Comparison of ENCODE assay signal across 17 mouse cellular contexts in the genomic region with DNA sequence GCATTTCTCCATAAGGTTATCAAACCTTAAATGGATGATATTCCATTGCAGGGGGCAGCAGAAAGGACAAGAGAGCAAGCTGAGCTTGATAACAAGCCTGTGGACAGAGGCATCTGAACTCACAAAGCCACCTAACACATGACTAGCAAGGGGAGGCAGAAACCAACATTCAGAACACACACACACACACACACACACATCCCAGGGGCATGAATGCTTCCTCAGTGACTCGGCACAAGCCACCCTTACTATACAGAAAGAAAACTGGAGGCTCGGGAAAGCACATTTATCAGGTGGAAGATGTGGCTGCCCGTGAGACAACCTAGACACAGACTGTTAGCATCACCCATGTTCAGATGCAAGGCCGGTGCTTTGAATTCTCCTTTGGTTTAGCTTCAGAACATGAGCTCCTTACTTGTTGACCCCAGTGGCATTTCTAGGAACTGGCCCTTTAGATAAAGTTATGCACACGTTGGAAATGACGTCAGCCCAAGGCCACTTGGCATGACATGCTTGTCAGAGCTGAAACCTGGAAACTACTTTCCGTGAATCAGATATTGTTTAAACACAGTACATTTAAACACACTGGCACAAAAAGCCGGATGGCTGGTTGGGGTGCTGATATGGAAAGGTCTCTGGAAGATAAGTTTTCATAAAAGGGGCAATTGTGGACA. TPM values are rescaled to one million over a fixed set of nuclear protein-coding genes. Genes with fewer than 3 reads are reported as not detected.
DNase-seq lines count a peak whose midpoint lies in the region; ATAC-seq and TF ChIP-seq lines count a peak whose summit lies in the region.
"Had no signal": no experiment of that assay in that cellular context is flagged by ENCODE, and none has a peak within 500 bp of the region (broad histone marks: within the 10 kb centered on the region; RNA-seq: fewer than 3 reads in every experiment).

No protein-coding gene starts in this region.

- H3K27me3 ChIP-seq in MEL (ENCODE audit: control insufficient read depth in 1 of 2, insufficient read depth in 2 of 2, low read length in 2 of 2), result no peaks in the 10 kb centered on the region
- no peaks in the 10 kb centered on the region for H3K27me3 ChIP-seq in liver, embryonic 16.5 days (ENCODE audit: control insufficient read depth, insufficient read depth, low read depth, low read length)
- no peaks in the 10 kb centered on the region for H3K27me3 ChIP-seq in forebrain, embryonic 15.5 days
- H3K27me3 ChIP-seq: hindbrain, embryonic 13.5 days; limb, embryonic 12.5 days had no signal

- H3K9ac ChIP-seq in MEL (ENCODE audit: control insufficient read depth, low read depth, low read length, poor library complexity, severe bottlenecking), result no peak overlapping the region
- H3K9ac ChIP-seq in liver, embryonic 16.5 days (ENCODE audit: low read depth, low read length), result no peak overlapping the region
- H3K9ac ChIP-seq in forebrain, embryonic 15.5 days (replicated peaks), result no peak overlapping the region
- H3K9ac ChIP-seq: hindbrain, embryonic 13.5 days; limb, embryonic 12.5 days had no signal

- no peak for TF ChIP-seq EP300 in MEL (IDR thresholded peaks at IDR 0.05; ENCODE audit: low read depth in 1 of 2, low read length in 2 of 2)

- WGBS in liver, embryonic 16.5 days (ENCODE audit: insufficient replicate concordance), result 27% methylated on average over 8 of the region's 8 CpGs
- WGBS in forebrain, embryonic 15.5 days, result 83% methylated on average over 8 of the region's 8 CpGs

- ATAC-seq in common myeloid progenitor, adult 5-6 weeks (replicated peaks; ENCODE audit: low read depth, poor library complexity, severe bottlenecking), result peak; percentile 50
- 0 out of 2 replicates have a peak, but pooled peaks have one; percentile 37 for ATAC-seq in liver, embryonic 16.5 days (ENCODE audit: low read depth)
- ATAC-seq in forebrain, embryonic 15.5 days (replicated peaks), result no peak
- ATAC-seq: forebrain, embryonic 14.5 days had no signal

- peak; percentile 86 for DNase-seq in 416B (ENCODE audit: low read depth)
- DNase-seq in MEL (ENCODE audit: low read depth, low spot score), result peak; percentile 45
- no peak for DNase-seq in cerebellum, postnatal 14 days
- DNase-seq in thymus, postnatal 25 days, result no peak
- DNase-seq: cerebellum, adult 2 months; embryo, embryonic 11 days; heart, adult 18-20 months; kidney, adult 18-20 months; kidney, postnatal 36 days; layer of hippocampus, postnatal 36 days; retina, postnatal 1 day had no signal

- TF ChIP-seq POLR2A in MEL (IDR thresholded peaks at IDR 0.05; ENCODE audit: control insufficient read depth in 1 of 2, insufficient read depth in 1 of 2, low read depth in 1 of 2, low read length in 2 of 2, poor library complexity in 1 of 2), result no peak

- no peaks in the 10 kb centered on the region for H3K9me3 ChIP-seq in MEL (replicated peaks; ENCODE audit: insufficient read depth, low read length)
- H3K9me3 ChIP-seq in liver, embryonic 16.5 days (replicated peaks; ENCODE audit: control insufficient read depth, low read length), result no peaks in the 10 kb centered on the region
- no peaks in the 10 kb centered on the region for H3K9me3 ChIP-seq in forebrain, embryonic 15.5 days
- H3K9me3 ChIP-seq: hindbrain, embryonic 13.5 days; limb, embryonic 12.5 days had no signal

- H3K4me3 ChIP-seq in MEL (ENCODE audit: control insufficient read depth in 1 of 2, insufficient read depth in 1 of 2, low read depth in 2 of 2, low read length in 2 of 2), result no peak overlapping the region
- H3K4me3 ChIP-seq in liver, embryonic 16.5 days (ENCODE audit: low read depth, low read length), result no peak overlapping the region
- no peak overlapping the region for H3K4me3 ChIP-seq in forebrain, embryonic 15.5 days
- H3K4me3 ChIP-seq: hindbrain, embryonic 13.5 days; limb, embryonic 12.5 days had no signal

- H3K4me1 ChIP-seq in MEL (ENCODE audit: control insufficient read depth in 1 of 2, insufficient read depth in 2 of 2, low read length in 2 of 2), result peaks cover 15 to 19% of the 10 kb centered on the region in 2 experiments
- peaks cover 9% of the 10 kb centered on the region for H3K4me1 ChIP-seq in liver, embryonic 16.5 days (ENCODE audit: control insufficient read depth, low read depth, low read length)
- H3K4me1 ChIP-seq in forebrain, embryonic 15.5 days, result peaks cover 7% of the 10 kb centered on the region

- H3K36me3 ChIP-seq in MEL (ENCODE audit: control insufficient read depth in 1 of 2, insufficient read depth in 2 of 2, low read length in 2 of 2), result peaks cover 0 to 16% of the 10 kb centered on the region in 2 experiments; a peak in 2 of 4 replicates
- H3K36me3 ChIP-seq in liver, embryonic 16.5 days (ENCODE audit: control insufficient read depth, insufficient read depth), result no peaks in the 10 kb centered on the region
- H3K36me3 ChIP-seq in forebrain, embryonic 15.5 days, result no peaks in the 10 kb centered on the region

- H3K27ac ChIP-seq in MEL (ENCODE audit: control insufficient read depth, low read depth, low read length), result no peak overlapping the region
- H3K27ac ChIP-seq in liver, embryonic 16.5 days (ENCODE audit: low read length), result no peak overlapping the region
- no peak overlapping the region for H3K27ac ChIP-seq in forebrain, embryonic 15.5 days (replicated peaks)
- H3K27ac ChIP-seq: hindbrain, embryonic 13.5 days; limb, embryonic 12.5 days had no signal

- no peak overlapping the region for H3K4me2 ChIP-seq in liver, embryonic 16.5 days (ENCODE audit: low read depth, low read length)
- H3K4me2 ChIP-seq in forebrain, embryonic 15.5 days (replicated peaks), result no peak overlapping the region
- H3K4me2 ChIP-seq: hindbrain, embryonic 13.5 days; limb, embryonic 12.5 days had no signal

- no peak for TF ChIP-seq CTCF in MEL (IDR thresholded peaks at IDR 0.05 in 2 of 3, conservative IDR thresholded peaks at IDR 0.05 in 1 of 3; ENCODE audit: control insufficient read depth in 1 of 3, insufficient read depth in 1 of 3, low read depth in 2 of 3, low read length in 3 of 3, poor library complexity in 1 of 3, severe bottlenecking in 1 of 3)

- TF ChIP-seq RAD21 in MEL (IDR thresholded peaks at IDR 0.05; ENCODE audit: low read depth, low read length), result no peak

- H3K79me2 ChIP-seq in MEL (ENCODE audit: control insufficient read depth, insufficient read depth, low read length, poor library complexity), result no peaks in the 10 kb centered on the region

TF ChIP-seq in MEL, 35 proteins besides CTCF, POLR2A, EP300 and RAD21:
- TF ChIP-seq MXI1 (IDR thresholded peaks at IDR 0.05; ENCODE audit: low read depth, low read length) (0 out of 2 replicates have a peak, but pooled peaks have one; percentile 36), ETS1 (IDR thresholded peaks at IDR 0.05; ENCODE audit: low read depth, low read length) (peak; percentile 48; the same call in 1 of the 2 replicates), TAL1 (IDR thresholded peaks at IDR 0.05; ENCODE audit: low read length) (no peak), JUND (IDR thresholded peaks at IDR 0.05; ENCODE audit: low read depth, low read length) (no peak)

RNA-seq across cellular contexts. Expression of a gene that starts 5.3 kb away (rescaled TPM):
- total RNA-seq in MEL (2012; rRNA removed), result not detected in 2 replicates
- under 1 TPM in 1 of 2 experiments, not detected in 1; 0.29 TPM for polyA plus RNA-seq in MEL (2012; ENCODE audit: insufficient read depth in 1 of 2, insufficient read length in 2 of 2, low read depth in 1 of 2, low replicate concordance in 2 of 2, missing spikeins in 1 of 2)
- total RNA-seq in common myeloid progenitor, adult 5-6 weeks (2017), result 1.3 TPM in 1 of 2 replicates, not detected in the other
- 1.1 TPM in 2 replicates for polyA plus RNA-seq in liver, embryonic 16.5 days (2015; fragmentation: Nextera tagmentation; extraction: Ambion mirVana)
- polyA plus RNA-seq in forebrain, embryonic 15.5 days (2015; fragmentation: Nextera tagmentation; extraction: Ambion mirVana), result 37.2 and 45.7 TPM in 2 replicates

RNA-seq across cellular contexts. Expression of a gene that starts 14.7 kb away (rescaled TPM):
- total RNA-seq in MEL (2012; rRNA removed), result 14.1 and 14.8 TPM in 2 replicates
- polyA plus RNA-seq in MEL (2012; ENCODE audit: insufficient read depth in 1 of 2, insufficient read length in 2 of 2, low read depth in 1 of 2, low replicate concordance in 2 of 2, missing spikeins in 1 of 2), result 10 to 100 TPM in 1 of 2 experiments, not detected in 1; 23.1 TPM
- 3.8 and 12.1 TPM in 2 replicates for total RNA-seq in common myeloid progenitor, adult 5-6 weeks (2017)
- 43.3 and 46.3 TPM in 2 replicates for polyA plus RNA-seq in liver, embryonic 16.5 days (2015; fragmentation: Nextera tagmentation; extraction: Ambion mirVana)
- polyA plus RNA-seq in forebrain, embryonic 15.5 days (2015; fragmentation: Nextera tagmentation; extraction: Ambion mirVana), result 27.0 and 28.9 TPM in 2 replicates

RNA-seq across cellular contexts. Expression of a gene that starts 22.1 kb away (rescaled TPM):
- total RNA-seq in MEL (2012; rRNA removed), result 18.1 and 27.5 TPM in 2 replicates
- polyA plus RNA-seq in MEL (2012; ENCODE audit: insufficient read depth in 1 of 2, insufficient read length in 2 of 2, low read depth in 1 of 2, low replicate concordance in 2 of 2, missing spikeins in 1 of 2), result 10 to 100 TPM in 1 of 2 experiments, not detected in 1; 46.7 TPM
- 26.1 and 31.0 TPM in 2 replicates for total RNA-seq in common myeloid progenitor, adult 5-6 weeks (2017)
- polyA plus RNA-seq in liver, embryonic 16.5 days (2015; fragmentation: Nextera tagmentation; extraction: Ambion mirVana), result 38.6 and 41.4 TPM in 2 replicates
- polyA plus RNA-seq in forebrain, embryonic 15.5 days (2015; fragmentation: Nextera tagmentation; extraction: Ambion mirVana), result 41.4 and 45.4 TPM in 2 replicates

RNA-seq across cellular contexts. Expression of a gene that starts 27.9 kb away (rescaled TPM):
- total RNA-seq in MEL (2012; rRNA removed), result 177 and 181 TPM in 2 replicates
- 100 to 1,000 TPM in 1 of 2 experiments, not detected in 1; 159 TPM for polyA plus RNA-seq in MEL (2012; ENCODE audit: insufficient read depth in 1 of 2, insufficient read length in 2 of 2, low read depth in 1 of 2, low replicate concordance in 2 of 2, missing spikeins in 1 of 2)
- 41.5 and 50.5 TPM in 2 replicates for total RNA-seq in common myeloid progenitor, adult 5-6 weeks (2017)
- 59.7 and 62.6 TPM in 2 replicates for polyA plus RNA-seq in liver, embryonic 16.5 days (2015; fragmentation: Nextera tagmentation; extraction: Ambion mirVana)
- polyA plus RNA-seq in forebrain, embryonic 15.5 days (2015; fragmentation: Nextera tagmentation; extraction: Ambion mirVana), result 129 and 134 TPM in 2 replicates

Comparison
In these comparisons a context has a peak if more than half of its experiments do, and no peak if none do; other contexts are left out.
1. DNase-seq: peak in 416B (single experiment) and MEL (single experiment); none in cerebellum, postnatal 14 days (0 of 2) and thymus, postnatal 25 days (single experiment).
2. RNA of a gene that starts 5.3 kb away (polyA plus RNA-seq): 37.2 to 45.7 TPM in forebrain, embryonic 15.5 days; 1.1 TPM in liver, embryonic 16.5 days and 0.29 TPM in MEL; every median in the first group is over 10 times any median in the second.